Mouse (Mus musculus): ENCODE data around the gene Ints5. TPM values are rescaled to one million over a fixed set of nuclear protein-coding genes. Genes with fewer than 3 reads are reported as not detected.
A peak's percentile ranks its signal among the peaks of the same experiment; 100 is the strongest.

The Ints5 gene
- polyA plus RNA-seq, 1 experiment from 2014 or later: 40.9 TPM

- H3K9ac ChIP-seq (ENCODE audit: low read depth, low read length): peak overlapping the region; percentile 86
- peak overlapping the region; percentile 96 for H3K27ac ChIP-seq (ENCODE audit: low read length)
- H3K27me3 ChIP-seq (replicated peaks; ENCODE audit: control insufficient read depth, insufficient read depth, low read length): no peaks in the 10 kb centered on the region
- no peaks in the 10 kb centered on the region for H3K9me3 ChIP-seq (ENCODE audit: control insufficient read depth, low read length)
- whole genome bisulfite sequencing: 2% methylated on average over 6 of the region's 6 CpGs
- peak overlapping the region; percentile 75 for H3K4me2 ChIP-seq (ENCODE audit: low read depth, low read length)
- ATAC-seq: peak; percentile 11; the same call in 1 of the 2 replicates
- no peaks in the 10 kb centered on the region; the same call in 1 of the 2 replicates for H3K36me3 ChIP-seq (ENCODE audit: control insufficient read depth, insufficient read depth, low read length)
- peak overlapping the region; percentile 83 for H3K4me3 ChIP-seq (ENCODE audit: low read length)
- peaks cover 10% of the 10 kb centered on the region; the same call in 1 of the 2 replicates for H3K4me1 ChIP-seq (ENCODE audit: control insufficient read depth, insufficient read depth, low read length)
Observed at GRCm38 (mm10) chr19:8920836-8921291, 28.1 kb downstream of the Ints5 start.

GRCm38 (mm10) chr19:8921741-8922140, 28.9 kb downstream of the Ints5 start:
- no peaks in the 10 kb centered on the region for H3K9me3 ChIP-seq (ENCODE audit: control insufficient read depth, low read length)
- H3K4me2 ChIP-seq (ENCODE audit: low read depth, low read length): peak overlapping the region; percentile 35; the same call in 1 of the 2 replicates
- peaks cover 3% of the 10 kb centered on the region for H3K36me3 ChIP-seq (ENCODE audit: control insufficient read depth, insufficient read depth, low read length)
- no peak overlapping the region for H3K27ac ChIP-seq (ENCODE audit: low read length)
- ATAC-seq: no peak
- H3K4me3 ChIP-seq (ENCODE audit: low read length): no peak overlapping the region
- no peaks in the 10 kb centered on the region for H3K27me3 ChIP-seq (replicated peaks; ENCODE audit: control insufficient read depth, insufficient read depth, low read length)
- H3K4me1 ChIP-seq (ENCODE audit: control insufficient read depth, insufficient read depth, low read length): peaks cover 10% of the 10 kb centered on the region; the same call in 1 of the 2 replicates
- 74% methylated on average over 9 of the region's 9 CpGs for WGBS
- peak overlapping the region; percentile 43; the same call in 1 of the 2 replicates for H3K9ac ChIP-seq (ENCODE audit: low read depth, low read length)

GRCm38 (mm10) chr19:8926766-8927165, 34.0 kb downstream of the Ints5 start:
- H3K27ac ChIP-seq (ENCODE audit: low read length): no peak overlapping the region
- H3K27me3 ChIP-seq (replicated peaks; ENCODE audit: control insufficient read depth, insufficient read depth, low read length): no peaks in the 10 kb centered on the region
- WGBS: 93% methylated on average over 2 of the region's 2 CpGs
- no peak overlapping the region for H3K4me2 ChIP-seq (ENCODE audit: low read depth, low read length)
- no peaks in the 10 kb centered on the region for H3K9me3 ChIP-seq (ENCODE audit: control insufficient read depth, low read length)
- no peak for ATAC-seq
- H3K4me1 ChIP-seq (ENCODE audit: control insufficient read depth, insufficient read depth, low read length): peaks cover 18% of the 10 kb centered on the region
- peaks cover 7% of the 10 kb centered on the region for H3K36me3 ChIP-seq (ENCODE audit: control insufficient read depth, insufficient read depth, low read length)
- no peak overlapping the region for H3K4me3 ChIP-seq (ENCODE audit: low read length)
- no peak overlapping the region for H3K9ac ChIP-seq (ENCODE audit: low read depth, low read length)

GRCm38 (mm10) chr19:8927891-8928525, 35.2 kb downstream of the Ints5 start:
- Histone ChIP-seq H3K9me3 (ENCODE audit: control insufficient read depth, low read length) (no peaks in the 10 kb centered on the region), H3K9ac (ENCODE audit: low read depth, low read length) (no peak overlapping the region), H3K27me3 (replicated peaks; ENCODE audit: control insufficient read depth, insufficient read depth, low read length) (no peaks in the 10 kb centered on the region), H3K27ac (ENCODE audit: low read length) (no peak overlapping the region), H3K4me1 (ENCODE audit: control insufficient read depth, insufficient read depth, low read length) (peaks cover 16% of the 10 kb centered on the region), H3K36me3 (ENCODE audit: control insufficient read depth, insufficient read depth, low read length) (peaks cover 7% of the 10 kb centered on the region), H3K4me3 (ENCODE audit: low read length) (no peak overlapping the region), H3K4me2 (ENCODE audit: low read depth, low read length) (no peak overlapping the region)
- WGBS: 81% methylated on average over 12 of the region's 12 CpGs
- ATAC-seq: no peak

GRCm38 (mm10) chr19:8928689-8929223, 36.0 kb downstream of the Ints5 start:
- peak; percentile 27 for ATAC-seq
- H3K4me1 ChIP-seq (ENCODE audit: control insufficient read depth, insufficient read depth, low read length): peaks cover 16% of the 10 kb centered on the region
- peak overlapping the region; percentile 85 for H3K4me3 ChIP-seq (ENCODE audit: low read length)
- peak overlapping the region; percentile 84 for H3K4me2 ChIP-seq (ENCODE audit: low read depth, low read length)
- 25% methylated on average over 16 of the region's 16 CpGs for WGBS
- H3K36me3 ChIP-seq (ENCODE audit: control insufficient read depth, insufficient read depth, low read length): peaks cover 9% of the 10 kb centered on the region
- H3K9ac ChIP-seq (ENCODE audit: low read depth, low read length): peak overlapping the region; percentile 92
- peak overlapping the region; percentile 78 for H3K27ac ChIP-seq (ENCODE audit: low read length)
- no peaks in the 10 kb centered on the region for H3K27me3 ChIP-seq (replicated peaks; ENCODE audit: control insufficient read depth, insufficient read depth, low read length)
- H3K9me3 ChIP-seq (ENCODE audit: control insufficient read depth, low read length): no peaks in the 10 kb centered on the region

GRCm38 (mm10) chr19:8929224-8930088, 36.7 kb downstream of the Ints5 start, which contains the start of the genes Rom1 and Eml3:
Rom1 (minus strand) TSS chr19:8929356.
Eml3 (plus strand) TSS chr19:8929552.
- Histone ChIP-seq H3K27ac (ENCODE audit: low read length) (peak within 1 kb of the TSS; percentile 78), H3K4me3 (ENCODE audit: low read length) (peak within 1 kb of the TSS; percentile 85), H3K9ac (ENCODE audit: low read depth, low read length) (peak within 1 kb of the TSS; percentile 92), H3K4me2 (ENCODE audit: low read depth, low read length) (peak within 1 kb of the TSS; percentile 84), H3K27me3 (replicated peaks; ENCODE audit: control insufficient read depth, insufficient read depth, low read length) (no peaks in the 10 kb centered on the region), H3K36me3 (ENCODE audit: control insufficient read depth, insufficient read depth, low read length) (peaks cover 14% of the 10 kb centered on the region), H3K4me1 (ENCODE audit: control insufficient read depth, insufficient read depth, low read length) (peaks cover 16% of the 10 kb centered on the region), H3K9me3 (ENCODE audit: control insufficient read depth, low read length) (no peaks in the 10 kb centered on the region)
- under 1% methylated on average over 70 of the region's 74 CpGs for WGBS
- peak; percentile 87 for ATAC-seq

- H3K4me2 ChIP-seq (ENCODE audit: low read depth, low read length): peak overlapping the region; percentile 84
- WGBS: 8% methylated on average over 11 of the region's 11 CpGs
- H3K36me3 ChIP-seq (ENCODE audit: control insufficient read depth, insufficient read depth, low read length): peaks cover 18% of the 10 kb centered on the region
- no peaks in the 10 kb centered on the region for H3K27me3 ChIP-seq (replicated peaks; ENCODE audit: control insufficient read depth, insufficient read depth, low read length)
- peaks cover 16% of the 10 kb centered on the region for H3K4me1 ChIP-seq (ENCODE audit: control insufficient read depth, insufficient read depth, low read length)
- peak; percentile 26 for ATAC-seq
- peak overlapping the region; percentile 92 for H3K9ac ChIP-seq (ENCODE audit: low read depth, low read length)
- no peaks in the 10 kb centered on the region for H3K9me3 ChIP-seq (ENCODE audit: control insufficient read depth, low read length)
- H3K4me3 ChIP-seq (ENCODE audit: low read length): peak overlapping the region; percentile 85
- H3K27ac ChIP-seq (ENCODE audit: low read length): peak overlapping the region; percentile 78
Observed at GRCm38 (mm10) chr19:8930117-8930516, 37.3 kb downstream of the Ints5 start.

GRCm38 (mm10) chr19:8930771-8931170, 38.0 kb downstream of the Ints5 start:
- 77% methylated on average over 7 of the region's 7 CpGs for WGBS
- Histone ChIP-seq H3K4me3 (ENCODE audit: low read length) (peak overlapping the region; percentile 85), H3K27ac (ENCODE audit: low read length) (no peak overlapping the region), H3K36me3 (ENCODE audit: control insufficient read depth, insufficient read depth, low read length) (peaks cover 18% of the 10 kb centered on the region), H3K9ac (ENCODE audit: low read depth, low read length) (peak overlapping the region; percentile 92), H3K4me1 (ENCODE audit: control insufficient read depth, insufficient read depth, low read length) (peaks cover 16% of the 10 kb centered on the region), H3K27me3 (replicated peaks; ENCODE audit: control insufficient read depth, insufficient read depth, low read length) (no peaks in the 10 kb centered on the region), H3K9me3 (ENCODE audit: control insufficient read depth, low read length) (no peaks in the 10 kb centered on the region), H3K4me2 (ENCODE audit: low read depth, low read length) (peak overlapping the region; percentile 84)
- no peak for ATAC-seq

GRCm38 (mm10) chr19:8936736-8937135, 43.9 kb downstream of the Ints5 start:
- Histone ChIP-seq H3K27me3 (replicated peaks; ENCODE audit: control insufficient read depth, insufficient read depth, low read length) (no peaks in the 10 kb centered on the region), H3K9ac (ENCODE audit: low read depth, low read length) (no peak overlapping the region), H3K27ac (ENCODE audit: low read length) (no peak overlapping the region), H3K4me1 (ENCODE audit: control insufficient read depth, insufficient read depth, low read length) (peaks cover 9% of the 10 kb centered on the region), H3K9me3 (ENCODE audit: control insufficient read depth, low read length) (no peaks in the 10 kb centered on the region), H3K36me3 (ENCODE audit: control insufficient read depth, insufficient read depth, low read length) (peaks cover 22% of the 10 kb centered on the region), H3K4me3 (ENCODE audit: low read length) (no peak overlapping the region), H3K4me2 (ENCODE audit: low read depth, low read length) (no peak overlapping the region)
- no peak for ATAC-seq
- 73% methylated on average over 2 of the region's 2 CpGs for WGBS
